Comparison of ENCODE assay signal across 10 mouse cellular contexts in the genomic region with DNA sequence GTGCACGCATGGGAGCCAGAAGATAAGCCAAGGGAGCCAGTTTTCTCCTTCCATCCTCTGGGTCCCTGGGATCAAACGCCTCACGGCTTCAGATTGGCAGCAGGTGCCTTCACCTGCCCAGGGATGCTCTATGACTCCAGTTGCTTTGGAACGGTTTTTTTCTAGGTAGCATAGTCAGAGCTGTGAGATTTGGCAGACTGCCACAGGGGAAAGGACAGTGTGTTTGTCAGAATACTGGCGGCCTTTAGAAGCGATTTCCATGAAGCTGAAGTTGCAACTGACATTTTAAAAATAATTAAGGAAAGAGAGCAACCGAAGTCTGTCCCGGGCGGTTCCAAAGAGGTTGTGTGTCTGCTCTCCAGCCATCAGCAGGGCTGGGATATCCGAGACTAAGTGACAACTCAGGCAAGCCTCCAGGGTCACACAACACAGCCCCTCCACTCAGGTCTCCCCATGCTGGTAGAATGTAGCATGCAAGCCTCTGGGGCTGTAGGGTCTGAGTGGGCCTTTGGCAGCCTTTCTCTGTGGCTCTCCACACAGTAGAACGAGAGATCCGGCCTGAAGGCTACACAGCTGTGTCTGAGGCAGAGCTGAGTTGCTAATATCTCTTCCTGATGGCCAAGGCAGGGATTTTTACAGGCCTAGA. TPM values are rescaled to one million over a fixed set of nuclear protein-coding genes. Genes with fewer than 3 reads are reported as not detected.
DNase-seq lines count a peak whose midpoint lies in the region; ATAC-seq lines count a peak whose summit lies in the region.
"Had no signal": no experiment of that assay in that cellular context is flagged by ENCODE, and none has a peak within 500 bp of the region (broad histone marks: within the 10 kb centered on the region; RNA-seq: fewer than 3 reads in every experiment).

No protein-coding gene starts in this region.

- H3K4me2 ChIP-seq in kidney, embryonic 16.5 days (replicated peaks; ENCODE audit: low read depth, low read length): no peak overlapping the region

- no peaks in the 10 kb centered on the region for H3K36me3 ChIP-seq in kidney, embryonic 16.5 days (ENCODE audit: insufficient read depth, low read length)
- H3K36me3 ChIP-seq: G1E had no signal

- H3K4me3 ChIP-seq in kidney, embryonic 16.5 days (ENCODE audit: low read length): no peak overlapping the region

- WGBS in kidney, embryonic 16.5 days: 61% methylated on average over 12 of the region's 12 CpGs

- H3K4me1 ChIP-seq in kidney, embryonic 16.5 days (ENCODE audit: insufficient read depth, low read length): peaks cover 25% of the 10 kb centered on the region

- intact Hi-C loops in heart, postnatal 10 days (cut with DNase I): loop anchor here (2.0 kb wide), 1 partner anchor 25 kb away; no protein-coding TSS in a partner anchor

- ATAC-seq in kidney, embryonic 16.5 days (ENCODE audit: low FRiP score, low TSS enrichment): no peak
- no peak for ATAC-seq in frontal cortex, adult (ENCODE audit: low TSS enrichment)
- ATAC-seq in activated CD4-positive, CD25-positive, alpha-beta regulatory T cell, adult 4 months: no peak

- no peak overlapping the region for H3K9ac ChIP-seq in kidney, embryonic 16.5 days (replicated peaks; ENCODE audit: low read length)

- DNase-seq in kidney, adult 11 months: peak; percentile 43
- peak; percentile 31 for DNase-seq in Muller cell, postnatal 12 days (ENCODE audit: inconsistent ontology term)
- DNase-seq in brain, adult 2 months (ENCODE audit: low read depth, low spot score): peak; percentile 69
- peak; percentile 73 to 75 for DNase-seq in heart, postnatal 10 days
- no peak for DNase-seq in frontal cortex, postnatal 25 days (ENCODE audit: low spot score in 2 of 2)
- DNase-seq: retina, postnatal 1 day had no signal

- H3K27me3 ChIP-seq in kidney, embryonic 16.5 days (ENCODE audit: insufficient read depth, low read length): no peaks in the 10 kb centered on the region

- no peak overlapping the region for H3K27ac ChIP-seq in kidney, embryonic 16.5 days (ENCODE audit: low read length)

- no peaks in the 10 kb centered on the region for H3K9me3 ChIP-seq in kidney, embryonic 16.5 days (ENCODE audit: low read length)

RNA-seq across cellular contexts. Expression of a gene that starts 28.4 kb away (rescaled TPM):
- 10.0 and 12.3 TPM in 2 replicates for polyA plus RNA-seq in kidney, embryonic 16.5 days (2015; fragmentation: Nextera tagmentation; extraction: Ambion mirVana)
- 100 to 1,000 TPM; 222 to 225 TPM for total RNA-seq in heart, postnatal 10 days (2021)
- 1 to 10 TPM; 2.1 to 3.8 TPM for polyA plus RNA-seq in activated CD4-positive, CD25-positive, alpha-beta regulatory T cell, adult 4 months (2017; shearing (Covaris generic))
- polyA plus RNA-seq: G1E had no signal

Comparison
In these comparisons a context has a peak if more than half of its experiments do, and no peak if none do; other contexts are left out.
1. DNase-seq: peak in kidney, adult 11 months (single experiment), Muller cell, postnatal 12 days (single experiment), brain, adult 2 months (single experiment) and heart, postnatal 10 days (2 of 2); none in frontal cortex, postnatal 25 days (0 of 2).